Mouse (Mus musculus) spleen, adult 18-20 months (tissue): ENCODE measurements at regions not wholly inside any gene's neighbourhood (a gene's known extent, or its start where the extent isn't known, plus 50 kb on each side); places are given as distances from the start of the nearest gene placed in this dataset.
"Not testable (repeated sequence)": the region's sequence is repeated elsewhere in the genome, so short reads cannot be mapped to it uniquely, and the experiment has no call there.

ENCODE experiments used
- DNase-seq, 2 experiments: peaks; one replicate each; pipeline ENCODE4 v3.0.0; 2022; ENCODE audit warnings: mixed read lengths in 2 of 2

GRCm38 (mm10) chr16:86894333-86894732, 459.7 kb upstream of the N6amt1 start:
- no peak for DNase-seq

DNA sequence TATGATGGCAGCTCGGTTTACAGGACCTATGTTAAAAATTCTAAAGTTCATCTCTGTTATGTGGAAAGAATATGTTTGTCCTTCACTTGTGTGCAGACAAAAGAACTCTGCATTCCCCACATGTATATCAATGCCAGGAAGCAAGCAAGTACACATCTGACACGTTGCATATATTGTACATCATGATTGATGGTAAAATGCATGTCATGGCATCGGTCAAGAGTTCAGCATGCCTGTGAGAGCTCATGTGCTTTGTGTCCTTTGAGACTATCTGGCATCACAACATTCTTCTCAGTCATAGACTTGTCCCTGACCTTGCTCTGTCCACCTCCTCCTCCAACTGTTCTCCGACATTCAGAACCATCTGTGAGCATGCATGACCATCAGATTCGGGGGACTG, 465.6 kb upstream of the N6amt1 start:
- DNase-seq = no peak

GRCm38 (mm10) chr16:86887605-86888004, 466.4 kb upstream of the N6amt1 start:
- DNase-seq = no peak

GRCm38 (mm10) chr16:86883862-86884261, 470.1 kb upstream of the N6amt1 start:
- DNase-seq = no peak

- DNase-seq = no peak
Measured at GRCm38 (mm10) chr16:86882529-86882928, 471.5 kb upstream of the N6amt1 start.

DNA sequence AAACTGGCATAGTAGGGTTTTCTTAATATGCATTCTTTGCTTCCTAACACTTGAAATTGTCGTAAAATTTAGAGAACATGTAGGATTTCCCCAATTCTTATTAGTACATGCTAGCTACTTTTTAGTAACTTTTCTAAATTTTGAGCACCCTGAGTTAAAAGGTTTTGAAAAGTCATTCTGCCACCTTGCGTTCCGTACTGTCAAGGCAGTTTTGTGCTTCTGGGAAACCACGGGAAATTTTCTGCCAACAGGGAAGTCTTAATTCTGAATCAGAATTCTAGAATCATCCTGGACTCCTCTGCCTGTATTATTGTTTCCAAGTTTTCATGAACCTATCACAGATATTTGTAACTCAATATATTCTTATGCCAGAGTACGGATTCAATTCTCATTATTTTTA, 472.4 kb upstream of the N6amt1 start:
- no peak for DNase-seq

DNA sequence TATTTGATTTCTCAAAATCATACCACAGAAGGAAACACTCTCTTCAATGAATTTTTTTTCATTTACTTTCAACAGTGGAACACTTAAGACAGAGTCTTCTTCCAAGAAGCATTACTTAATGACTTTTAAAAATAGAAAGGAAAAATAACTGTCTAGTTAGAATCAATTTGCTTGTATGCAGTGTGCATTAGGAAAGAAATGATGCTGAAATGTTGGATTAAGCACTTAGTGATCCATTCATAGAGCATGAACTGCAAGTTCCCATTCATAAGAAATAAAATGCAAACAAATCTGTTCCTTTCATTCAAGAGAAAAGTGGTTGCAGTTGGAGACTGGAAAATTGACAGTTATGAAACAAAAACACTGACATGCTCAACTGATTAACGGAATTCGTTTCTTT, 493.2 kb upstream of the N6amt1 start:
- no peak for DNase-seq

DNA sequence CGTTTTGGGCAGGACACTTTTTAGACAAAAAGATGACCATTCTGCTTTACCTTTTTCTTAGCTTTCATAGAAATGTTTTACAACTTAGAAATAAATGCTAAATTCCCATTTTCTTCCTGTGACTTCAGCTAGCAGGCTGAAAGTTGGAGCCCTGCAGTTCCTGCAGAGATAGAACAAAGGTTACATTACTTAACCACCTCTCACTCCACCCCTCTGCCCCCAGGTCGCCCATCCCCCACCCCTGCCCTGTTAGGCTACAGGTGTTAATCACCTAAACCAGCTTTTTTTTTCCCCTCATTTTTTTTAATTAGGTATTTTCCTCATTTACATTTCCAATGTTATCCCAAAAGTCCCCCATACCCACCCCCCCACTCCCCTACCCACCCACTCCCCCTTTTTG, 498.1 kb upstream of the N6amt1 start:
- DNase-seq = no peak

GRCm38 (mm10) chr16:86855312-86855711, 498.7 kb upstream of the N6amt1 start:
- no peak for DNase-seq

GRCm38 (mm10) chr16:86853398-86853797, 500.6 kb upstream of the N6amt1 start:
- no peak for DNase-seq

DNA sequence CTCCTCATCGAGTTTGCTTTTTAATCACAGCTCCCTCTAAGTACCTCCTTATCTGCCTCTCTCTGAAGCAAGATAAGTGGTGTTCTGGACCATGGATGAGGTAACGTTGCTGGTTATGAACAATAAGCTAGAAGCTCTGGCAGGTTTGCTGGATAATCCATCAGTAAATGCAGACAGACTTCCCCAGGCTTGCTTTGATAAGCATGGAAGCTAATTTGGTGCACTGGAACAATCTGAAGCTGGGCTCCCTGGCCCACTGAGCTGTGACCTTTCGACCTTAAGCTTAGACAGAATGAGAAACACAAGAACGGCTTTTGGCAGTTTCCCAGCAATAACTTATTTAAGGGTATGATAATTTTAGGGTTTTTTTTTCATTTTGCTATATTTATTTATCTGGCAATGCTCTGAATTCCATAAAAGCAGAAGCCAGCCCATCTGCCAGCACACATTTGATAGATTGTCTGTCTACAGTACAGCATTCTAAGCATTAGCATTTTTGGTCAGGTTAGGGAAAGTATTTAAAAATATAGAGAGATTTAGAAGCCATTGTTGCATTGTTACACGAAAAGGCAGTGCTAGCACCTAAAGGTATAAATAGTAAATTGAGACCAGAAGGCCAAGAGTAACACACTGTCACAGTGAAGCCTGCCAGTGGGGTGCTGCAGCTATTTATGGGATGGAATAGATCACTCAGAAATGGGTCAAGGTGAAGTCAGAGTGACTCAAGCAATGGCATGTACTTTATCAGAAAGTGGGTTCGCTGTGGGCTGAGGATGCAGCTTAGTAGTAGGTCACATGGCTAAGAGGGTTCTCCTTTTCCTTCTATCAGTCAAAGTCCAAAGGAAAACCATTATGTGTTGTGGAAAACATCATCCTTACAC, 515.3 kb upstream of the N6amt1 start:
- no peak for DNase-seq

DNA sequence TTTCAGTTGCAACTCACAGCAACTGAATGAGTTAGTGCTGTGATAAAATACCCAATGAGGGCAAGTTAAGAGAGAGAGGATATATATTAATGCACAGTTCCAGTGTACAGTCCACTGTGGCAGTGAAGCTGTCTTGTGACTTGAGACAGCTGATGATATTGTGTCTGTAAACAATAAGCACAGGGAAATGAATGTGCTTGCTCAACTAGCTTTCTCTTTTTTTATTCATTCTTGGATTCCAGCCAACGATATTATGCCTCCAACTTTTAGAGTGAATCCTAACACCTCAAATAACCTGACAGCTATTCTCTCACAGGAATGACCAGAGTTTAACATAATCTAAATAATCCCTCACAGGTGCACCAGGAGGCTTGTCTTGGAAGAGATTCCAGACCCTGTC, 526.3 kb upstream of the N6amt1 start:
- DNase-seq = no peak

GRCm38 (mm10) chr16:86826641-86827040, 527.3 kb upstream of the N6amt1 start:
- no peak for DNase-seq

DNA sequence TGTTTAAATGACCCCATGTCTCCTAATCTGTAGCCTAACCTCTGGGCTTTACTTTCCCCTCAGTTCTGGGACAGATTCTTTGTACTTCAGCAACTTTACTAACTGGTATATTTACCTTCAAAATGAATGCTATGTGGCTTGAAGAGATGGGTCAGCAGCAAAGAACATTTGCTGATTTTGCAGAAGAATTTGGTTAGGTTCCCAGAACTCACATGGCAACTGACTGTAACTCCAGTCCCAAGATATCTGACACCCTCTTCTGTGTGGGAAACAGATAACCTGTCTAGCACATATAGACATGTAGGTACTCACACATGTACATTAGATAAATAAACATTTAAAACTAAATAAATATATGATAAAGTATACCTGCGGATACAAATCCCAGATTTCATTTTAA, 530.5 kb upstream of the N6amt1 start:
- DNase-seq = no peak

DNA sequence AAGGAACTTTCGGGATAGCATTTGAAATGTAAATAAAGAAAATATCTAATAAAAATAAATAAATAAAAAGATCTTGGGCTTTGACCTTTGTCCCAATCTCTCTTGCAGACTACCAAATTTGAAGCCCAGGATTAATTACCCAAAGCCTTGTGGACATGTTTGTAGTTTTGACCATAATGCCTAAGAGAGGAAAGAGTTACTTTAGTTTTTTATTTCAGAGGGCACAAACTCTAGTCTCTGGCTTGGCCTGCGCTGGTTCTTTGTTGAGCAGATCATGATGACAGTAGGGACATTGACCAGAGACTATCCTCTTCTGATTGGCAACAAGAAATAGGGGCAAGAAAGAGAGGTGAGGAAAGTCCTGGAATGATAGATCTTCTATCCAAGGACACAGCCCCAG, 532.4 kb upstream of the N6amt1 start:
- DNase-seq = no peak

DNA sequence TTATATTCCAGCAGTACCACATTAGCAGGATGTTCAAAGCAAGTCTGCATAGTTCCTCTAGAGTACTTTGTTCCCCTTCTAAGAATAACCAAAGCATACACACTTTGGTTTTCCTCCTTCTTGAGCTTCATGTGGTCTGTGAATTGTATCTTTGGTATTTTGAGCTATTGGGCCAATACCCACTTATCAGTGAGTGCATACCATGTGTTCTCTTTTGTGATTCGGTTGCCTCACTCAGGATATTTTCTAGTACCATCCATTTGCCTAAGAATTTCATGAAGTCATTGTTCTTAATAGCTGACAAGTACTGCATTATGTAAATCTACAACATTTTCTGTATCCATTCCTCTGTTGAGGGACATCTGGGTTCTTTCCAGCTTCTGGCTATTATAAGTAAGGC, 535.3 kb upstream of the N6amt1 start:
- DNase-seq = not testable (repeated sequence)

GRCm38 (mm10) chr16:86816763-86817593, 537.0 kb upstream of the N6amt1 start:
- no peak for DNase-seq

DNA sequence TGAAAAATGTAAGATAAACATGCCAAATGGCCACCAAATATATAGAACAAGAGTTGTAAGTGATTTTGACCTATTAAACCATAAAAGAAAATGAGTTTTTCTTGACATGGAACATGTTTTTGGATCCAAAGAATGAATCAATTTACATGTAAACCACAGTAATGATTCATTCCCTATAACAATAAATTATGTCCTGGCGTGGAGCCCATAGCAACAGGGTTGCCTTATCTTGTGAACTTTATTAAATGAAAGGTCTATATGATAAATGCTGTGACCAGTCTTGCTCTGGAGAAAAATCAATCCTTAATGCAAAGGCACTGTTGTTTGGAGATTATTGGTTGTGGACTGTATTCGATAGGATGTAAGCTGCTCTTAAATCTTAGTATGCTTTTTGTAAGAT, 538.0 kb upstream of the N6amt1 start:
- no peak for DNase-seq

- no peak for DNase-seq
Measured at GRCm38 (mm10) chr16:86812692-86813091, 541.3 kb upstream of the N6amt1 start.

- no peak for DNase-seq
Measured at GRCm38 (mm10) chr16:86808644-86809324, 545.2 kb upstream of the N6amt1 start.

DNA sequence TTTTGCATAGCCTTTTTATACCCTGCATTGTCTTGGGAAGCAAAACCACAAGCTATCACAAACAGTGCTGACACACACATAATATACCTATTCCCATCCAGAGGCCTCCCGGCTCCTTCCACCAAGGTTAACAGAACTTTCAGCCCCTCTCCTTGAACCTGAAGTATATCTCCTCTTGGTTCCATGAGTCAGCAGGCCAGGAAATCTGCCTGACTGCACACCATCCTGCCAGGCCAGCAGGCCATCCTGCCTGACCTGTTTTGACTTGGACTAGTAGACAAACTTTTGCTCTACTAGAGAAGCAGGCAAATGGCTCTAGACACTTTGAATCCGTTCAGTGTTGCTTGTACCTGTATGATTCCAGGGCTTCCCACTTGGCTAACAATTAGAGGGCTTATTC, 547.6 kb upstream of the N6amt1 start:
- no peak for DNase-seq

DNA sequence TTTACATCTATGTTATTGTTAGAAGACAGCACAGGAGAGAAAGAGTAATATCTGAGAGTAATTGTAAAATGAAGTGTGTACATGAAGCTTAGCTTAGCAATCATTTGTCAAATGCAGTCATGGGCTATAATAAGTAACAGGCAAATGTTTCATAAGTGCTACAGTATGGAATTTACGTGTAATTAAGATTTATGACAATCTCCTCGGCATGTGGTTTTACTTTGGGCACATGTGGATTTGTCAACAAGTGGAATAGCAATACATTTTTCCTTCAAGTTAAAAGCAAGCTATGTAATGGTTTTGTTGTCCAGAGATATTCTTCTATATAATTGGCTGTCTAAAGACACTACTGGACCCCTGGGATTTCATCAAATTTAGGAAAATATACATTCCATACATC, 577.9 kb upstream of the N6amt1 start:
- no peak for DNase-seq

GRCm38 (mm10) chr16:86772586-86772985, 581.4 kb upstream of the N6amt1 start:
- DNase-seq = no peak

DNA sequence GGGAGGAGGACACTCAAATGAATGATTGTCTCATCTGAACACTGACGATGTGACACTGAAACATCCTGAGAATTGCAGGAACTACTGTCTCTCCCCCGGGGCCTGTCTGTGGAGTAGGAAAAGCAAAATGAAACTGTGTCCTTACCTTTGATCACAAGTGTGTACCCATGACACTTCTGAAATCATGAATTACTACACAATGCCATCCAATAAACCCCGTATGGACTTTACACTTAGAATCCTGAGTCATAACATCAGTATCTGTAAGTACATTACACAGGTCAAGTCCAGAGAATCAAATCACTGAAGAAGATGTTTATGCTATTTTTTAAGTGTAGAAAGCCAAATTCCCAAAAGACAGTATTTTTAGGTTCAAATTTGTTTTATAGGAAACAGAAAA, 585.1 kb upstream of the N6amt1 start:
- no peak for DNase-seq
